Mouse (Mus musculus): ENCODE measurements around the gene Igf2r. TPM values are rescaled to one million over a fixed set of nuclear protein-coding genes. Genes with fewer than 3 reads are reported as not detected.

Gene Igf2r
- polyA plus RNA-seq, 1 experiment from 2014 or later, result 28.0 TPM

GRCm38 (mm10) chr17:12723986-12724766 is 45.3 kb downstream of the Igf2r start:
- DNase-seq (ENCODE audit: low spot score) (no peak), ATAC-seq (ENCODE audit: insufficient number of reproducible peaks, low FRiP score, low TSS enrichment, low read depth) (no peak)
- Histone ChIP-seq H3K9me3 (ENCODE audit: control insufficient read depth, low read length) (no peaks in the 10 kb centered on the region), H3K27me3 (ENCODE audit: control insufficient read depth, insufficient read depth, low read length) (no peaks in the 10 kb centered on the region), H3K9ac (ENCODE audit: low read length) (no peak overlapping the region), H3K4me3 (ENCODE audit: low read depth, low read length) (no peak overlapping the region), H3K4me2 (ENCODE audit: low read depth, severe bottlenecking) (no peak overlapping the region), H3K27ac (replicated peaks; ENCODE audit: low read depth, low read length) (peak overlapping the region; percentile 85), H3K36me3 (ENCODE audit: control insufficient read depth, insufficient read depth, low read length) (no peaks in the 10 kb centered on the region; the same call in 1 of the 2 replicates), H3K4me1 (ENCODE audit: control insufficient read depth, insufficient read depth, low read length) (peaks cover 37% of the 10 kb centered on the region)
- WGBS, result 82% methylated on average over 5 of the region's 5 CpGs

DNA sequence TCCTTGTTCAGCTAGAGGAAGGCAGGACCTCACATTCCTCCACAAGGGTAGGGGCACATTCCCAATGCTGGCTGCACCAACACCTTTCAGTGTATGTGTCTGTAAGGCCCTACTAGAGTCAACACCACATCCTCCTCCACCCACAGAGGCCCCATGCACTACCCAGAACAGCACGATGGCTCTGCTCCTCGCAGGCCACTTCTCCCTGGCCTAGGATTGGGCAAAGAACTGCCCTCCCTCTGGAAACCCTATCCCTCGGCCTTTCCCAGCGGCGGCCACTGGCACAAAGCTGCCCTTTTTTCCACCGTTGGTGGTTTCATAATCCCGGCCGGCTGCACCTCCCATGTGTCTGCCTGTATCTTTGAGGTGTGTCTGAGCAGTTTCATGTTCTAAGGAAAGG is 46.8 kb downstream of the Igf2r start:
- Histone ChIP-seq H3K27me3 (ENCODE audit: control insufficient read depth, insufficient read depth, low read length) (no peaks in the 10 kb centered on the region), H3K27ac (replicated peaks; ENCODE audit: low read depth, low read length) (no peak overlapping the region; the same call in 1 of the 2 replicates), H3K9ac (ENCODE audit: low read length) (no peak overlapping the region), H3K9me3 (ENCODE audit: control insufficient read depth, low read length) (no peaks in the 10 kb centered on the region), H3K36me3 (ENCODE audit: control insufficient read depth, insufficient read depth, low read length) (peaks cover 3% of the 10 kb centered on the region; the same call in 1 of the 2 replicates), H3K4me2 (ENCODE audit: low read depth, severe bottlenecking) (no peak overlapping the region), H3K4me1 (ENCODE audit: control insufficient read depth, insufficient read depth, low read length) (peaks cover 37% of the 10 kb centered on the region), H3K4me3 (ENCODE audit: low read depth, low read length) (no peak overlapping the region)
- ATAC-seq (ENCODE audit: insufficient number of reproducible peaks, low FRiP score, low TSS enrichment, low read depth), result no peak
- WGBS, result 30% methylated on average over 8 of the region's 8 CpGs
- peak; percentile 54 for DNase-seq (ENCODE audit: low spot score)

GRCm38 (mm10) chr17:12721118-12721886 is 48.2 kb downstream of the Igf2r start:
- DNase-seq (ENCODE audit: low spot score) (no peak), ATAC-seq (ENCODE audit: insufficient number of reproducible peaks, low FRiP score, low TSS enrichment, low read depth) (no peak)
- no peak overlapping the region for H3K9ac ChIP-seq (ENCODE audit: low read length)
- no peak overlapping the region for H3K27ac ChIP-seq (replicated peaks; ENCODE audit: low read depth, low read length)
- H3K27me3 ChIP-seq (ENCODE audit: control insufficient read depth, insufficient read depth, low read length), result no peaks in the 10 kb centered on the region
- peaks cover 6% of the 10 kb centered on the region; the same call in 1 of the 2 replicates for H3K36me3 ChIP-seq (ENCODE audit: control insufficient read depth, insufficient read depth, low read length)
- 85% methylated on average over 5 of the region's 5 CpGs for WGBS
- peaks cover 34% of the 10 kb centered on the region for H3K4me1 ChIP-seq (ENCODE audit: control insufficient read depth, insufficient read depth, low read length)
- no peak overlapping the region for H3K4me3 ChIP-seq (ENCODE audit: low read depth, low read length)
- no peak overlapping the region for H3K4me2 ChIP-seq (ENCODE audit: low read depth, severe bottlenecking)
- H3K9me3 ChIP-seq (ENCODE audit: control insufficient read depth, low read length), result no peaks in the 10 kb centered on the region

GRCm38 (mm10) chr17:12718251-12718650 is 51.2 kb downstream of the Igf2r start:
- no peak for DNase-seq (ENCODE audit: low spot score)
- Histone ChIP-seq H3K4me3 (ENCODE audit: low read depth, low read length) (no peak overlapping the region), H3K9ac (ENCODE audit: low read length) (no peak overlapping the region), H3K9me3 (ENCODE audit: control insufficient read depth, low read length) (no peaks in the 10 kb centered on the region), H3K4me2 (ENCODE audit: low read depth, severe bottlenecking) (no peak overlapping the region), H3K4me1 (ENCODE audit: control insufficient read depth, insufficient read depth, low read length) (peaks cover 5% of the 10 kb centered on the region), H3K36me3 (ENCODE audit: control insufficient read depth, insufficient read depth, low read length) (peaks cover 12% of the 10 kb centered on the region; the same call in 1 of the 2 replicates), H3K27me3 (ENCODE audit: control insufficient read depth, insufficient read depth, low read length) (no peaks in the 10 kb centered on the region), H3K27ac (replicated peaks; ENCODE audit: low read depth, low read length) (no peak overlapping the region)
- ATAC-seq (ENCODE audit: insufficient number of reproducible peaks, low FRiP score, low TSS enrichment, low read depth), result no peak
- WGBS, result 67% methylated on average over 7 of the region's 7 CpGs

GRCm38 (mm10) chr17:12717445-12717844 is 52.0 kb downstream of the Igf2r start:
- Histone ChIP-seq H3K27me3 (ENCODE audit: control insufficient read depth, insufficient read depth, low read length) (no peaks in the 10 kb centered on the region), H3K4me3 (ENCODE audit: low read depth, low read length) (no peak overlapping the region), H3K9me3 (ENCODE audit: control insufficient read depth, low read length) (no peaks in the 10 kb centered on the region), H3K27ac (replicated peaks; ENCODE audit: low read depth, low read length) (no peak overlapping the region), H3K4me1 (ENCODE audit: control insufficient read depth, insufficient read depth, low read length) (peaks cover 3% of the 10 kb centered on the region), H3K36me3 (ENCODE audit: control insufficient read depth, insufficient read depth, low read length) (peaks cover 12% of the 10 kb centered on the region; the same call in 1 of the 2 replicates), H3K4me2 (ENCODE audit: low read depth, severe bottlenecking) (no peak overlapping the region), H3K9ac (ENCODE audit: low read length) (no peak overlapping the region)
- ATAC-seq (ENCODE audit: insufficient number of reproducible peaks, low FRiP score, low TSS enrichment, low read depth), result no peak
- WGBS, result 73% methylated on average over 4 of the region's 4 CpGs
- no peak for DNase-seq (ENCODE audit: low spot score)

GRCm38 (mm10) chr17:12715032-12715431 is 54.4 kb downstream of the Igf2r start:
- Histone ChIP-seq H3K4me1 (ENCODE audit: control insufficient read depth, insufficient read depth, low read length) (no peaks in the 10 kb centered on the region), H3K4me2 (ENCODE audit: low read depth, severe bottlenecking) (no peak overlapping the region), H3K36me3 (ENCODE audit: control insufficient read depth, insufficient read depth, low read length) (peaks cover 17% of the 10 kb centered on the region; the same call in 1 of the 2 replicates), H3K9me3 (ENCODE audit: control insufficient read depth, low read length) (no peaks in the 10 kb centered on the region), H3K27ac (replicated peaks; ENCODE audit: low read depth, low read length) (no peak overlapping the region), H3K4me3 (ENCODE audit: low read depth, low read length) (no peak overlapping the region), H3K27me3 (ENCODE audit: control insufficient read depth, insufficient read depth, low read length) (no peaks in the 10 kb centered on the region), H3K9ac (ENCODE audit: low read length) (no peak overlapping the region)
- ATAC-seq (ENCODE audit: insufficient number of reproducible peaks, low FRiP score, low TSS enrichment, low read depth) (no peak), DNase-seq (ENCODE audit: low spot score) (no peak)
- 90% methylated on average over 1 of the region's 1 CpGs for WGBS

DNA sequence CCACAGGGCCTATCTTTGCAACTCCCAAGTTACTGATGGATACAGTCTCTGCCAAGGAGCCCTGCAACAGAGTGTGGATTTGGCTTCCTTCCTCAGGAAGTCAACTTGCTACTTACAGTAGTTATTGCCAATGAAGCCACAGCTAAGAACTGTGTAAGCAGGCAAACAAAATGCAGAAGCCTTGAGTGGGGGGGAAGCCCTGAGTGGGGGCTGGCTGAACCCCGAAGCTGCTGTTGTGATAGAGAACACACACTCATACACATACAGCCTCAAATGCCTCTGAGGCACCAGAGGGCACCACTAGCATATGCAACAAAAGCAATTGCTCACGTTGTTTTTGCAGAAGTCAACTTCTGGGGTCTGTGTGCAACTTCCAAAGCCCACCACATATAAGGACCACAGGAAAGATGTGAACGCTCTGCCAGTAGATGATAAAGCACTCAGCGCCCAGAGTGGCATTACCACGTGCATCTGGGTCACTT is 55.3 kb downstream of the Igf2r start:
- 81% methylated on average over 5 of the region's 5 CpGs for WGBS
- ATAC-seq (ENCODE audit: insufficient number of reproducible peaks, low FRiP score, low TSS enrichment, low read depth) (no peak), DNase-seq (ENCODE audit: low spot score) (no peak)
- no peaks in the 10 kb centered on the region for H3K4me1 ChIP-seq (ENCODE audit: control insufficient read depth, insufficient read depth, low read length)
- H3K9ac ChIP-seq (ENCODE audit: low read length), result no peak overlapping the region
- no peak overlapping the region for H3K27ac ChIP-seq (replicated peaks; ENCODE audit: low read depth, low read length)
- H3K36me3 ChIP-seq (ENCODE audit: control insufficient read depth, insufficient read depth, low read length), result peaks cover 17% of the 10 kb centered on the region; the same call in 1 of the 2 replicates
- H3K9me3 ChIP-seq (ENCODE audit: control insufficient read depth, low read length), result no peaks in the 10 kb centered on the region
- H3K27me3 ChIP-seq (ENCODE audit: control insufficient read depth, insufficient read depth, low read length), result no peaks in the 10 kb centered on the region
- H3K4me3 ChIP-seq (ENCODE audit: low read depth, low read length), result no peak overlapping the region
- H3K4me2 ChIP-seq (ENCODE audit: low read depth, severe bottlenecking), result no peak overlapping the region

- no peak overlapping the region for H3K9ac ChIP-seq (ENCODE audit: low read length)
- no peak for DNase-seq (ENCODE audit: low spot score)
- no peaks in the 10 kb centered on the region for H3K27me3 ChIP-seq (ENCODE audit: control insufficient read depth, insufficient read depth, low read length)
- H3K4me3 ChIP-seq (ENCODE audit: low read depth, low read length), result no peak overlapping the region
- no peak overlapping the region for H3K4me2 ChIP-seq (ENCODE audit: low read depth, severe bottlenecking)
- WGBS, result 86% methylated on average over 3 of the region's 3 CpGs
- ATAC-seq (ENCODE audit: insufficient number of reproducible peaks, low FRiP score, low TSS enrichment, low read depth), result no peak
- no peaks in the 10 kb centered on the region for H3K4me1 ChIP-seq (ENCODE audit: control insufficient read depth, insufficient read depth, low read length)
- no peak overlapping the region for H3K27ac ChIP-seq (replicated peaks; ENCODE audit: low read depth, low read length)
- H3K9me3 ChIP-seq (ENCODE audit: control insufficient read depth, low read length), result no peaks in the 10 kb centered on the region
- peaks cover 14% of the 10 kb centered on the region; the same call in 1 of the 2 replicates for H3K36me3 ChIP-seq (ENCODE audit: control insufficient read depth, insufficient read depth, low read length)
These were observed 56.5 kb downstream of the Igf2r start for GRCm38 (mm10) chr17:12712993-12713392.
